Comparison of ENCODE assay signal across 14 mouse cellular contexts in genomic region chr13:114101155-114101554, GRCm38 (mm10).
"Had no signal": no experiment of that assay in that cellular context is flagged by ENCODE, and none has a peak within 500 bp of the region (broad histone marks: within the 10 kb centered on the region; RNA-seq: fewer than 3 reads in every experiment).

No protein-coding gene starts in this region.

- H3K4me2 ChIP-seq: midbrain, embryonic 12.5 days; stomach, embryonic 15.5 days had no signal

- ATAC-seq: lung, postnatal 0 days; midbrain, embryonic 16.5 days had no signal

- H3K27ac ChIP-seq: layer of hippocampus, adult 2 months; liver, embryonic 14.5 days; midbrain, embryonic 12.5 days; stomach, embryonic 15.5 days had no signal

- H3K9ac ChIP-seq: liver, embryonic 14.5 days; midbrain, embryonic 12.5 days; stomach, embryonic 15.5 days had no signal

- DNase-seq: kidney, postnatal 10 days; kidney, postnatal 4 days; lung, adult 18-20 months; lung, postnatal 4 days; right cerebral cortex, postnatal 14 days; thymus, adult 2 months; thymus, postnatal 36 days had no signal

- H3K36me3 ChIP-seq: midbrain, embryonic 12.5 days; stomach, embryonic 15.5 days had no signal

- H3K4me3 ChIP-seq: layer of hippocampus, adult 2 months; megakaryocyte, embryonic 14.5 days; midbrain, embryonic 12.5 days; stomach, embryonic 15.5 days had no signal

- H3K4me1 ChIP-seq: megakaryocyte, embryonic 14.5 days; midbrain, embryonic 12.5 days; stomach, embryonic 15.5 days had no signal

- H3K9me3 ChIP-seq: midbrain, embryonic 12.5 days; stomach, embryonic 15.5 days had no signal

- H3K27me3 ChIP-seq: megakaryocyte, embryonic 14.5 days; midbrain, embryonic 12.5 days; stomach, embryonic 15.5 days had no signal
